Mouse (Mus musculus): Measurements from ENCODE around the gene Sh3rf3.

GRCm38 (mm10) chr10:59091556-59091955 lies 278.4 kb downstream of the Sh3rf3 start:
- TF ChIP-seq CTCF (conservative IDR thresholded peaks at IDR 0.05; ENCODE audit: low read length) = no peak
- no peak for TF ChIP-seq POU5F1 (IDR thresholded peaks at IDR 0.05; ENCODE audit: borderline replicate concordance, low read length)
- TF ChIP-seq NANOG (IDR thresholded peaks at IDR 0.05; ENCODE audit: borderline replicate concordance, low read length) = no peak

All from E14TG2a.4 (cell line).